Mouse (Mus musculus): ENCODE data around the gene Cnst. TPM values are rescaled to one million over a fixed set of nuclear protein-coding genes. Genes with fewer than 3 reads are reported as not detected.

Gene Cnst
- polyA plus RNA-seq, 1 experiment from 2014 or later, result 27.5 TPM

- Histone ChIP-seq H3K4me3 (ENCODE audit: low read depth, low read length) (no peak overlapping the region), H3K27me3 (ENCODE audit: control insufficient read depth, insufficient read depth, low read depth, low read length) (no peaks in the 10 kb centered on the region), H3K36me3 (ENCODE audit: control insufficient read depth, insufficient read depth, low read length) (no peaks in the 10 kb centered on the region), H3K9me3 (replicated peaks; ENCODE audit: control insufficient read depth, low read length, poor library complexity, severe bottlenecking) (no peaks in the 10 kb centered on the region), H3K27ac (ENCODE audit: low read length) (no peak overlapping the region), H3K4me1 (ENCODE audit: control insufficient read depth, insufficient read depth, low read length) (peaks cover 8% of the 10 kb centered on the region), H3K4me2 (ENCODE audit: low read length) (no peak overlapping the region), H3K9ac (ENCODE audit: low read depth, low read length) (no peak overlapping the region)
- no peak for ATAC-seq
- 62% methylated on average over 5 of the region's 5 CpGs for WGBS
Measured at GRCm38 (mm10) chr1:179563926-179564325, 17.8 kb downstream of the Cnst start.

DNA sequence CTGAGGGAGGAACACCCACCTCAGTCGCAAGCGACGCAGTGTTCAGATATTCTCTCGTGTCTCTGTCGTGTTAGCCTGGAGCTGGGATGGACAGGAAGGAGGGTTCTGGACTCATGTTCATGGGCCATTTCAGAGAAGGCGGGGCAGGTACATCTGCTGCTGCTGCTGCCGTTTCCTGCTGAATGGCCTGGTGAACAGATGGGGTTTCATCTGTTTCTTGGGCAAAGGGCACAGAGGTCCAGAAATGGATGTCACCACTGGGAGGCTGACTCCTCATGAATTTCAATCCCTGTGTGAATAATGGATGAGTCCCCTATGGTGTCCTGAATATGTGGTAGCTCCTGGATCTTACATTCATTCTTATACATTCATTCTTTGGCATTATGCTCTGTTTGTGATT lies 21.4 kb downstream of the Cnst start:
- no peaks in the 10 kb centered on the region for H3K36me3 ChIP-seq (ENCODE audit: control insufficient read depth, insufficient read depth, low read length)
- ATAC-seq, result no peak
- no peaks in the 10 kb centered on the region for H3K9me3 ChIP-seq (replicated peaks; ENCODE audit: control insufficient read depth, low read length, poor library complexity, severe bottlenecking)
- no peak overlapping the region for H3K9ac ChIP-seq (ENCODE audit: low read depth, low read length)
- no peak overlapping the region for H3K27ac ChIP-seq (ENCODE audit: low read length)
- H3K4me2 ChIP-seq (ENCODE audit: low read length), result no peak overlapping the region
- no peak overlapping the region for H3K4me3 ChIP-seq (ENCODE audit: low read depth, low read length)
- no peaks in the 10 kb centered on the region for H3K27me3 ChIP-seq (ENCODE audit: control insufficient read depth, insufficient read depth, low read depth, low read length)
- whole genome bisulfite sequencing, result 43% methylated on average over 7 of the region's 7 CpGs
- peaks cover 8% of the 10 kb centered on the region for H3K4me1 ChIP-seq (ENCODE audit: control insufficient read depth, insufficient read depth, low read length)

GRCm38 (mm10) chr1:179568690-179569398 lies 22.7 kb downstream of the Cnst start:
- Histone ChIP-seq H3K4me2 (ENCODE audit: low read length) (no peak overlapping the region), H3K27ac (ENCODE audit: low read length) (no peak overlapping the region), H3K4me1 (ENCODE audit: control insufficient read depth, insufficient read depth, low read length) (peaks cover 8% of the 10 kb centered on the region), H3K9ac (ENCODE audit: low read depth, low read length) (no peak overlapping the region), H3K27me3 (ENCODE audit: control insufficient read depth, insufficient read depth, low read depth, low read length) (no peaks in the 10 kb centered on the region), H3K4me3 (ENCODE audit: low read depth, low read length) (no peak overlapping the region), H3K36me3 (ENCODE audit: control insufficient read depth, insufficient read depth, low read length) (no peaks in the 10 kb centered on the region), H3K9me3 (replicated peaks; ENCODE audit: control insufficient read depth, low read length, poor library complexity, severe bottlenecking) (no peaks in the 10 kb centered on the region)
- 90% methylated on average over 4 of the region's 4 CpGs for WGBS
- no peak for ATAC-seq

GRCm38 (mm10) chr1:179570482-179570881 lies 24.3 kb downstream of the Cnst start:
- Histone ChIP-seq H3K4me2 (ENCODE audit: low read length) (no peak overlapping the region), H3K27ac (ENCODE audit: low read length) (no peak overlapping the region), H3K4me1 (ENCODE audit: control insufficient read depth, insufficient read depth, low read length) (peaks cover 8% of the 10 kb centered on the region), H3K4me3 (ENCODE audit: low read depth, low read length) (no peak overlapping the region), H3K36me3 (ENCODE audit: control insufficient read depth, insufficient read depth, low read length) (no peaks in the 10 kb centered on the region), H3K9ac (ENCODE audit: low read depth, low read length) (no peak overlapping the region), H3K27me3 (ENCODE audit: control insufficient read depth, insufficient read depth, low read depth, low read length) (no peaks in the 10 kb centered on the region), H3K9me3 (replicated peaks; ENCODE audit: control insufficient read depth, low read length, poor library complexity, severe bottlenecking) (no peaks in the 10 kb centered on the region)
- 96% methylated on average over 1 of the region's 1 CpGs for whole genome bisulfite sequencing
- ATAC-seq, result no peak

- H3K27ac ChIP-seq (ENCODE audit: low read length), result no peak overlapping the region
- no peaks in the 10 kb centered on the region for H3K27me3 ChIP-seq (ENCODE audit: control insufficient read depth, insufficient read depth, low read depth, low read length)
- peaks cover 8% of the 10 kb centered on the region for H3K4me1 ChIP-seq (ENCODE audit: control insufficient read depth, insufficient read depth, low read length)
- no peak overlapping the region for H3K4me3 ChIP-seq (ENCODE audit: low read depth, low read length)
- no peak overlapping the region for H3K9ac ChIP-seq (ENCODE audit: low read depth, low read length)
- WGBS, result 90% methylated on average over 4 of the region's 4 CpGs
- no peak overlapping the region for H3K4me2 ChIP-seq (ENCODE audit: low read length)
- no peaks in the 10 kb centered on the region for H3K9me3 ChIP-seq (replicated peaks; ENCODE audit: control insufficient read depth, low read length, poor library complexity, severe bottlenecking)
- no peaks in the 10 kb centered on the region for H3K36me3 ChIP-seq (ENCODE audit: control insufficient read depth, insufficient read depth, low read length)
- ATAC-seq, result no peak
Measured at GRCm38 (mm10) chr1:179571686-179572085, 25.5 kb downstream of the Cnst start.

GRCm38 (mm10) chr1:179573650-179574206 lies 27.6 kb downstream of the Cnst start:
- 85% methylated on average over 6 of the region's 6 CpGs for WGBS
- Histone ChIP-seq H3K36me3 (ENCODE audit: control insufficient read depth, insufficient read depth, low read length) (no peaks in the 10 kb centered on the region), H3K9me3 (replicated peaks; ENCODE audit: control insufficient read depth, low read length, poor library complexity, severe bottlenecking) (no peaks in the 10 kb centered on the region), H3K4me2 (ENCODE audit: low read length) (no peak overlapping the region), H3K4me3 (ENCODE audit: low read depth, low read length) (no peak overlapping the region), H3K4me1 (ENCODE audit: control insufficient read depth, insufficient read depth, low read length) (no peaks in the 10 kb centered on the region; the same call in 1 of the 2 replicates), H3K27me3 (ENCODE audit: control insufficient read depth, insufficient read depth, low read depth, low read length) (no peaks in the 10 kb centered on the region), H3K27ac (ENCODE audit: low read length) (no peak overlapping the region), H3K9ac (ENCODE audit: low read depth, low read length) (no peak overlapping the region)
- ATAC-seq, result no peak

- no peak for ATAC-seq
Measured at GRCm38 (mm10) chr1:179578625-179579024, 32.5 kb downstream of the Cnst start.

DNA sequence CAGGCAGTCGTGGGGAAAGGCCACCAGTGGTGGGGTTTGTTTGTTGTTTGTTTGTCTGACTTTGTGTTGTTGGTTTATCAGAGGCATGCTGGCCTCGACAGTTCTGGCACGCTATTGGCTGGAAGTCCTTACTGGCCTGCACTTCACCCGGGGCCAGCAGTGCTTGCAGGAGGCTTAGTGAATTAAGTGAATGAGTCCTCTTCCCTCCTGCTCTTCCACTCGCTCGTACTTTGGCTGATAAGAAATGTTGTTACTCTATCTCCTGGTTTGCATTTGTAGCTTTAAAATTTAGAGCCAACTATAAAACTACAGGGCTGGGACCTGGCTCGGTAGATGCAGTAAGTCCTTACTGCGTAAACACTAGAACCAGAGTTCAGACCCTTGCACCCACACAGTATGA lies 34.0 kb downstream of the Cnst start:
- Histone ChIP-seq H3K9me3 (replicated peaks; ENCODE audit: control insufficient read depth, low read length, poor library complexity, severe bottlenecking) (no peaks in the 10 kb centered on the region), H3K4me2 (ENCODE audit: low read length) (no peak overlapping the region), H3K36me3 (ENCODE audit: control insufficient read depth, insufficient read depth, low read length) (no peaks in the 10 kb centered on the region), H3K27ac (ENCODE audit: low read length) (no peak overlapping the region), H3K4me1 (ENCODE audit: control insufficient read depth, insufficient read depth, low read length) (no peaks in the 10 kb centered on the region), H3K9ac (ENCODE audit: low read depth, low read length) (no peak overlapping the region), H3K4me3 (ENCODE audit: low read depth, low read length) (no peak overlapping the region), H3K27me3 (ENCODE audit: control insufficient read depth, insufficient read depth, low read depth, low read length) (no peaks in the 10 kb centered on the region)
- WGBS, result 84% methylated on average over 8 of the region's 8 CpGs
- ATAC-seq, result no peak

More at GRCm38 (mm10) chr1:179578625-179579024, 32.5 kb downstream of the Cnst start:
- H3K4me3 ChIP-seq (ENCODE audit: low read depth, low read length), result no peak overlapping the region
- H3K4me1 ChIP-seq (ENCODE audit: control insufficient read depth, insufficient read depth, low read length), result no peaks in the 10 kb centered on the region
- no peak overlapping the region for H3K27ac ChIP-seq (ENCODE audit: low read length)
- no peaks in the 10 kb centered on the region for H3K36me3 ChIP-seq (ENCODE audit: control insufficient read depth, insufficient read depth, low read length)
- no peaks in the 10 kb centered on the region for H3K9me3 ChIP-seq (replicated peaks; ENCODE audit: control insufficient read depth, low read length, poor library complexity, severe bottlenecking)
- no peak overlapping the region for H3K9ac ChIP-seq (ENCODE audit: low read depth, low read length)
- 78% methylated on average over 6 of the region's 6 CpGs for WGBS
- no peaks in the 10 kb centered on the region for H3K27me3 ChIP-seq (ENCODE audit: control insufficient read depth, insufficient read depth, low read depth, low read length)
- no peak overlapping the region for H3K4me2 ChIP-seq (ENCODE audit: low read length)

GRCm38 (mm10) chr1:179581422-179581821 lies 35.3 kb downstream of the Cnst start:
- no peak overlapping the region for H3K9ac ChIP-seq (ENCODE audit: low read depth, low read length)

More at GRCm38 (mm10) chr1:179581422-179581821, 35.3 kb downstream of the Cnst start:
- ATAC-seq, result no peak
- no peaks in the 10 kb centered on the region for H3K27me3 ChIP-seq (ENCODE audit: control insufficient read depth, insufficient read depth, low read depth, low read length)
- H3K4me3 ChIP-seq (ENCODE audit: low read depth, low read length), result no peak overlapping the region
- no peak overlapping the region for H3K4me2 ChIP-seq (ENCODE audit: low read length)
- 88% methylated on average over 10 of the region's 10 CpGs for WGBS
- H3K4me1 ChIP-seq (ENCODE audit: control insufficient read depth, insufficient read depth, low read length), result 0 out of 2 replicates have a peak, but pooled peaks cover 2% of the 10 kb centered on the region
- no peaks in the 10 kb centered on the region for H3K9me3 ChIP-seq (replicated peaks; ENCODE audit: control insufficient read depth, low read length, poor library complexity, severe bottlenecking)
- no peak overlapping the region for H3K27ac ChIP-seq (ENCODE audit: low read length)
- no peaks in the 10 kb centered on the region for H3K36me3 ChIP-seq (ENCODE audit: control insufficient read depth, insufficient read depth, low read length)
